Mouse (Mus musculus) brain, embryonic 14.5 days (tissue): ENCODE results near the gene Anapc15.

Experiments
- CTCF ChIP-seq: fragments of 200-500 bp; IDR thresholded peaks from 2 replicates; pipeline ENCODE4 v1.5.1; 2012; ENCODE audit warnings: inconsistent platforms, mild to moderate bottlenecking, moderate library complexity, borderline replicate concordance; ENCODE audit not compliant: insufficient read depth, insufficient read length; ENCODE audit errors: extremely low read depth
- POLR2A ChIP-seq: fragments of 200-500 bp; IDR thresholded peaks from 2 replicates; pipeline ENCODE4 v1.6.1; 2012; ENCODE audit warnings: mild to moderate bottlenecking, inconsistent platforms, borderline replicate concordance; ENCODE audit not compliant: poor library complexity, insufficient read depth, insufficient read length, severe bottlenecking; ENCODE audit errors: extremely low read depth

DNA sequence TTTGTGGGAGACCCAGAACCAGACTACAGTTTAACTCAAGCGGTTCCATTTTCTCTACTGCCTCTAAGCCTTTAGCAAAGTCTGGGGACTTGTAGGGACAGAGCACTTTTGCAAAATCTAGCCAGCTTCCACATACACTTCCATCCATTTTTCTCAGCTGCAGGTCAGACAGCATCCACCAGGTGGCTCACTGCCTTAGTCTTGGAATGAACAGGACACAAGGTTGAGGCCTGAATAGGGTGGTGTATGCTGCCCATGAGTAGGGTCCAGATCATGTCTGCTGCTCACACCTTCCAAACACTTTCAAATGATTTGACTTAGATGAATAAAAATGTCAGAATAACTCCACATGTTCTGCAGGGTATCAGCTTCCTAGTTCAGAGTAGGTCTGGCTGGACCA is 54.6 kb downstream of the Anapc15 start:
- peak; percentile 84 for TF ChIP-seq CTCF
- TF ChIP-seq POLR2A: no peak
